Mouse (Mus musculus) gastrocnemius, adult 2 months (tissue): ENCODE data around the gene Armc12. TPM values are rescaled to one million over a fixed set of nuclear protein-coding genes. Genes with fewer than 3 reads are reported as not detected.
A peak's percentile ranks its signal among the peaks of the same experiment; 100 is the strongest.

ENCODE experiments used
- DNase-seq: peaks from one replicate; pipeline ENCODE4 v3.0.0; 2022
- H3K27ac ChIP-seq: fragments of 200-600 bp; 2 replicates; pipeline ENCODE4 v1.8.1; 2022; ENCODE audit warnings: mild to moderate bottlenecking
- H3K4me3 ChIP-seq: fragments of 200-600 bp; 2 replicates; pipeline ENCODE4 v1.8.1; 2022; ENCODE audit warnings: mild to moderate bottlenecking, moderate library complexity
- CTCF ChIP-seq: fragments of 200-600 bp; IDR thresholded peaks from 2 replicates; pipeline ENCODE4 v1.8.1; 2022; ENCODE audit warnings: antibody characterized with exemption, mild to moderate bottlenecking, moderate library complexity
- intact Hi-C: fragments of 180-260 bp; cut with DNase I; formaldehyde crosslinking; loops from one replicate; pipeline ENCODE4 v1.15.1; 2025
- total RNA-seq, 2 experiments: library from RNA; stranded (reverse); gene quantifications; 2 replicates each; pipeline ENCODE4 v1.2.3; 2021

Gene Armc12
- total RNA-seq, 2 experiments from 2014 or later = not detected

GRCm38 (mm10) chr17:28524009-28524695 is 6.5 kb upstream of the Armc12 start:
- intact Hi-C loops = loop anchor here (10.0 kb wide), 1 partner anchor 289 kb away; the partner anchor contains the start of gene Ppard
- H3K27ac ChIP-seq = peak overlapping the region; percentile 99
- H3K4me3 ChIP-seq = peak overlapping the region; percentile 76
- DNase-seq = peak; percentile 38
- TF ChIP-seq CTCF = no peak

GRCm38 (mm10) chr17:28524831-28525430 is 5.7 kb upstream of the Armc12 start:
- TF ChIP-seq CTCF = peak; percentile 42
- DNase-seq = no peak
- Histone ChIP-seq H3K27ac (peak overlapping the region; percentile 99), H3K4me3 (no peak overlapping the region)
- intact Hi-C loops = loop anchor here (5.0 to 10.0 kb wide), 2 partner anchors 38 to 290 kb away; partner anchors contain the start of gene Ppard

- intact Hi-C loops = loop anchor here (1.0 to 10.0 kb wide), 4 partner anchors 40 to 293 kb away; partner anchors contain the start of gene Ppard
- peak overlapping the region; percentile 25 for H3K4me3 ChIP-seq
- no peak for TF ChIP-seq CTCF
- no peak for DNase-seq
- H3K27ac ChIP-seq = peak overlapping the region; percentile 57
Observed at GRCm38 (mm10) chr17:28527184-28528042, 3.2 kb upstream of the Armc12 start.

- TF ChIP-seq CTCF = no peak
- H3K4me3 ChIP-seq = peak overlapping the region; percentile 25
- DNase-seq = peak; percentile 91
- H3K27ac ChIP-seq = peak overlapping the region; percentile 57
- intact Hi-C loops = loop anchor here (1.0 to 10.0 kb wide), 4 partner anchors 41 to 293 kb away; partner anchors contain the start of gene Ppard
Observed at GRCm38 (mm10) chr17:28528043-28528351, 2.6 kb upstream of the Armc12 start.

GRCm38 (mm10) chr17:28529116-28529515 is 1.5 kb upstream of the Armc12 start:
- no peak for DNase-seq
- TF ChIP-seq CTCF = no peak
- no peak overlapping the region for H3K27ac ChIP-seq
- intact Hi-C loops = loop anchor here (5.0 to 10.0 kb wide), 2 partner anchors 42 to 294 kb away; partner anchors contain the start of gene Ppard
- H3K4me3 ChIP-seq = no peak overlapping the region

- Histone ChIP-seq H3K4me3 (no peak overlapping the region), H3K27ac (no peak overlapping the region)
- no peak for TF ChIP-seq CTCF
- intact Hi-C loops = no loop called here
- DNase-seq = no peak
Observed at GRCm38 (mm10) chr17:28531946-28532345, 1.3 kb downstream of the Armc12 start.

GRCm38 (mm10) chr17:28532557-28532956 is 2.0 kb downstream of the Armc12 start:
- no peak for TF ChIP-seq CTCF
- H3K27ac ChIP-seq = no peak overlapping the region
- intact Hi-C loops = no loop called here
- H3K4me3 ChIP-seq = no peak overlapping the region
- no peak for DNase-seq

- Histone ChIP-seq H3K4me3 (no peak overlapping the region), H3K27ac (no peak overlapping the region)
- TF ChIP-seq CTCF = no peak
- intact Hi-C loops = no loop called here
- no peak for DNase-seq
Observed at GRCm38 (mm10) chr17:28533327-28533726, 2.7 kb downstream of the Armc12 start.

GRCm38 (mm10) chr17:28537881-28538280 is 7.3 kb downstream of the Armc12 start:
- no peak for TF ChIP-seq CTCF
- H3K27ac ChIP-seq = no peak overlapping the region
- no peak overlapping the region for H3K4me3 ChIP-seq
- intact Hi-C loops = no loop called here
- DNase-seq = no peak

GRCm38 (mm10) chr17:28546925-28547324 is 16.3 kb downstream of the Armc12 start:
- intact Hi-C loops = no loop called here
- no peak overlapping the region for H3K27ac ChIP-seq
- TF ChIP-seq CTCF = peak; percentile 46
- H3K4me3 ChIP-seq = no peak overlapping the region
- no peak for DNase-seq

- no peak for DNase-seq
- Histone ChIP-seq H3K27ac (no peak overlapping the region), H3K4me3 (no peak overlapping the region)
- TF ChIP-seq CTCF = no peak
- intact Hi-C loops = no loop called here
Observed at GRCm38 (mm10) chr17:28548550-28548949, 17.9 kb downstream of the Armc12 start.

- DNase-seq = no peak
- intact Hi-C loops = no loop called here
- Histone ChIP-seq H3K27ac (no peak within 1 kb of the TSS), H3K4me3 (no peak within 1 kb of the TSS)
- no peak for TF ChIP-seq CTCF
Observed at GRCm38 (mm10) chr17:28549111-28549510, 18.5 kb downstream of the Armc12 start, which contains the start of gene Clpsl2. Gene Clpsl2, plus strand, starts transcription at chr17:28549411.
